Mouse (Mus musculus) cerebellum, adult 2 months (tissue): ENCODE results near the gene Lrrc63.

Experiments used
- CTCF ChIP-seq: fragments of 200-500 bp; IDR thresholded peaks from 2 replicates; pipeline ENCODE4 v1.5.1; 2011; ENCODE audit warnings: low read depth, mild to moderate bottlenecking, control low read depth, low read length, moderate library complexity, borderline replicate concordance; ENCODE audit not compliant: insufficient read depth
- POLR2A ChIP-seq: fragments of 200-500 bp; IDR thresholded peaks from 2 replicates; pipeline ENCODE4 v1.6.1; 2011; ENCODE audit warnings: low read length, control low read depth, borderline replicate concordance; ENCODE audit not compliant: insufficient read depth

DNA sequence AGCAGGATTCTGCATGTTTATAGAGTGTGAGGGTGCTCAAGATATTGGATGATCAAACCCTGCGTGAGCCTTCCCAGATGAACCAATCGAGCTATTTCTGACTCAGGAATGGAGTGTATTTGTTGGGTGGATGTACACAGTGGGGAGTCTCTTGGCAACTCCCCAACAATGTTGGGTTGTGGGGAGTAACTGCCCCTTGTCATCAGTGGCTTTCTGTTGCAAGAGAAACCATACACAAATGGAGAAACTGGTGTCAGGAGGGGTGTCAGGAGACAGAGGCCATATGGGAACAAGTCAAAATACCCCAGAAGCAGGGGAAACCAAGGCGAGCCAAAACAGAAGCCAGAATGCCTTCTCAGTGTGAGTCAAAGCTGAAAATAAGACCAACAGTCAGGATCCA, 20.5 kb upstream of the Lrrc63 start:
- TF ChIP-seq CTCF = no peak
- TF ChIP-seq POLR2A = no peak
